Mouse (Mus musculus): ENCODE measurements around the gene Haus8.
"Not testable (repeated sequence)": the region's sequence is repeated elsewhere in the genome, so short reads cannot be mapped to it uniquely, and the experiment has no call there.

DNA sequence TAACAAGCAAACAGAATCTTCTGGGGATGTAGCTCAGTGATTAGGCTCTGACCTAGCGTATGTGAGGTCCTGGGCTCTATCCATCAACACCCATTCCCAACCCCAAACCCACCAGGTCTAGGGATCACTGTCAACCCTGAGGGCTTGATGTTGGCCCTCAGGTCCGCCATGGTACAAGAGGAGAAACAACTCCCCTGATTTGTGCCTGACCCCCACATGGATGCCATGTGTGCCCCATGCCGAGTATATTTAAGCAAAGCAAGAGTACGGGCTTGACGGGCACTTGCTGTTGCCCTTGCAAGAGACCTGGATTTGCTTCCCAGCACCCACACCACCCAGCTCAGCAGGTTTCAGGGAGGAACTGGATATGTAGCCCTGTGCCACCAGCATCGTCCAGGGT, 4.4 kb downstream of the Haus8 start:
- TF ChIP-seq CTCF (IDR thresholded peaks at IDR 0.05; ENCODE audit: extremely low read depth, insufficient read depth, insufficient read length, insufficient replicate concordance); POLR2A (IDR thresholded peaks at IDR 0.05; ENCODE audit: low read depth, low read length): not testable (repeated sequence)
